In the genomic region with DNA sequence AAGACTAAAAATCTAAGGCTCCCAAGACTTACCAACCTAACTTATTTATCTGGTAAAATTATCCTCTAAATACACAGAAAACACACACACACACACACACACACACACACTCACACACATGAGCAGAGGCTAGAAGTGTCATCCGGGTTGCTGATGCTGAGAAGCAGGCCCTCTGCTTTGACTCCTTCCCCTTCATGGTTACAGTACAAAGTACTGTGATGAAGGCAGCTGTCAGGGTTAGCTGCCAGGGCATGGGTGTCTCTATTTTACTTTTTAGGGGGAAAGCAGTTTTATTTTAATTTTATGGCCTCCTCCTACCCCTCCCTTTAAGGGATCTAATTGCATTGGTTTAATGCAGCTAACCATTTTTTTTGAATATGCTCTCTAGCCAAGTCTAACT, we compare ENCODE assay signal across 21 mouse cellular contexts. TPM values are rescaled to one million over a fixed set of nuclear protein-coding genes. Genes with fewer than 3 reads are reported as not detected.
A peak's percentile ranks its signal among the peaks of the same experiment; 100 is the strongest.
DNase-seq lines count a peak whose midpoint lies in the region; ATAC-seq and TF ChIP-seq lines count a peak whose summit lies in the region.
"Had no signal": no experiment of that assay in that cellular context is flagged by ENCODE, and none has a peak within 500 bp of the region (broad histone marks: within the 10 kb centered on the region; RNA-seq: fewer than 3 reads in every experiment).

No protein-coding gene starts in this region.

- no peak overlapping the region for H3K4me3 ChIP-seq in lung, embryonic 14.5 days (ENCODE audit: low read depth, low read length)
- H3K4me3 ChIP-seq in midbrain, embryonic 11.5 days (ENCODE audit: low read depth, low read length), result no peak overlapping the region
- no peak overlapping the region for H3K4me3 ChIP-seq in midbrain, postnatal 0 days (ENCODE audit: low read depth, low read length)
- H3K4me3 ChIP-seq in small intestine, adult 2 months (ENCODE audit: low read depth, low read length), result no peak overlapping the region
- H3K4me3 ChIP-seq: embryonic facial prominence, embryonic 10.5 days; gastrocnemius, adult 2 months; heart, embryonic 13.5 days; hindbrain, embryonic 12.5 days had no signal

- TF ChIP-seq CTCF in lung, embryonic 14.5 days (IDR thresholded peaks at IDR 0.05; ENCODE audit: low read depth), result no peak
- no peak for TF ChIP-seq CTCF in midbrain, postnatal 0 days (IDR thresholded peaks at IDR 0.05)
- TF ChIP-seq CTCF in small intestine, adult 2 months (IDR thresholded peaks at IDR 0.05; ENCODE audit: extremely low read depth, insufficient read length, insufficient replicate concordance, low read depth, low read length), result no peak

- no peaks in the 10 kb centered on the region for H3K27me3 ChIP-seq in lung, embryonic 14.5 days (ENCODE audit: insufficient read depth, low read length)
- H3K27me3 ChIP-seq in midbrain, embryonic 11.5 days (ENCODE audit: control insufficient read depth, insufficient read depth, low read length), result no peaks in the 10 kb centered on the region
- H3K27me3 ChIP-seq in midbrain, postnatal 0 days (ENCODE audit: insufficient read depth, low read length), result no peaks in the 10 kb centered on the region
- H3K27me3 ChIP-seq in small intestine, adult 2 months (ENCODE audit: control insufficient read depth, insufficient read depth, low read length), result no peaks in the 10 kb centered on the region
- H3K27me3 ChIP-seq: CH12.LX; heart, embryonic 13.5 days; hindbrain, embryonic 12.5 days; Patski had no signal

- WGBS in lung, embryonic 14.5 days, result 61% methylated on average over 1 of the region's 1 CpGs
- 85% methylated on average over 1 of the region's 1 CpGs for whole genome bisulfite sequencing in midbrain, embryonic 11.5 days
- 88% methylated on average over 1 of the region's 1 CpGs for WGBS in midbrain, postnatal 0 days
- WGBS in small intestine, adult 2 months, result 46% methylated on average over 1 of the region's 1 CpGs

- no peak overlapping the region for H3K4me2 ChIP-seq in lung, embryonic 14.5 days
- H3K4me2 ChIP-seq in midbrain, embryonic 11.5 days, result no peak overlapping the region
- no peak overlapping the region for H3K4me2 ChIP-seq in midbrain, postnatal 0 days (ENCODE audit: low read depth, low read length, poor library complexity, severe bottlenecking)
- H3K4me2 ChIP-seq: heart, embryonic 13.5 days; hindbrain, embryonic 12.5 days had no signal

- H3K9ac ChIP-seq in lung, embryonic 14.5 days, result no peak overlapping the region
- H3K9ac ChIP-seq in midbrain, embryonic 11.5 days (ENCODE audit: low read length), result no peak overlapping the region
- H3K9ac ChIP-seq in midbrain, postnatal 0 days (replicated peaks; ENCODE audit: low read length, poor library complexity, severe bottlenecking), result no peak overlapping the region
- H3K9ac ChIP-seq: heart, embryonic 13.5 days; hindbrain, embryonic 12.5 days had no signal

- no peak for DNase-seq in lung, embryonic 14.5 days
- no peak for DNase-seq in lung, postnatal 14 days
- DNase-seq in midbrain, embryonic 11.5 days (ENCODE audit: low spot score, missing footprints), result peak; percentile 33
- no peak for DNase-seq in midbrain, postnatal 0 days (ENCODE audit: low spot score)
- DNase-seq in layer of hippocampus, adult 9-10 months (ENCODE audit: low spot score), result no peak
- DNase-seq in spleen, adult 18-20 months, result no peak
- DNase-seq: adrenal gland, adult 2 months; adrenal gland, postnatal 25 days; cerebellum, adult 2 months; cerebellum, postnatal 10 days; gastrocnemius, adult 2 months; gastrocnemius, postnatal 25 days; heart, postnatal 10 days; heart, postnatal 4 days had no signal

- no peaks in the 10 kb centered on the region for H3K9me3 ChIP-seq in lung, embryonic 14.5 days (ENCODE audit: low read depth, low read length)
- no peaks in the 10 kb centered on the region for H3K9me3 ChIP-seq in midbrain, embryonic 11.5 days (ENCODE audit: control insufficient read depth, low read length)
- no peaks in the 10 kb centered on the region for H3K9me3 ChIP-seq in midbrain, postnatal 0 days (ENCODE audit: low read length)
- H3K9me3 ChIP-seq: embryonic facial prominence, embryonic 10.5 days; heart, embryonic 13.5 days; hindbrain, embryonic 12.5 days had no signal

- H3K27ac ChIP-seq in lung, embryonic 14.5 days (ENCODE audit: low read depth), result peak overlapping the region; percentile 58; the same call in 1 of the 2 replicates
- H3K27ac ChIP-seq in midbrain, embryonic 11.5 days (ENCODE audit: low read depth, low read length), result no peak overlapping the region
- no peak overlapping the region for H3K27ac ChIP-seq in midbrain, postnatal 0 days (ENCODE audit: low read depth, low read length)
- H3K27ac ChIP-seq in small intestine, adult 2 months (ENCODE audit: insufficient read depth, low read depth, low read length), result peak overlapping the region; percentile 61
- H3K27ac ChIP-seq: embryonic facial prominence, embryonic 10.5 days; gastrocnemius, adult 2 months; heart, embryonic 13.5 days; hindbrain, embryonic 12.5 days had no signal

- TF ChIP-seq POLR2A in small intestine, adult 2 months (IDR thresholded peaks at IDR 0.05; ENCODE audit: low read depth, low read length), result no peak

- ATAC-seq in lung, embryonic 14.5 days (ENCODE audit: insufficient read depth), result no peak
- no peak for ATAC-seq in midbrain, embryonic 11.5 days (ENCODE audit: low FRiP score)
- ATAC-seq in midbrain, postnatal 0 days (ENCODE audit: low FRiP score), result no peak
- ATAC-seq: forebrain, embryonic 14.5 days; Patski had no signal

- H3K36me3 ChIP-seq in lung, embryonic 14.5 days (ENCODE audit: insufficient read depth), result no peaks in the 10 kb centered on the region
- H3K36me3 ChIP-seq in midbrain, embryonic 11.5 days (ENCODE audit: control insufficient read depth, insufficient read depth, low read length), result no peaks in the 10 kb centered on the region
- H3K36me3 ChIP-seq in midbrain, postnatal 0 days (ENCODE audit: insufficient read depth, low read length), result no peaks in the 10 kb centered on the region
- peaks cover 5% of the 10 kb centered on the region; the same call in 1 of the 2 replicates for H3K36me3 ChIP-seq in small intestine, adult 2 months (ENCODE audit: control insufficient read depth, insufficient read depth, low read length)
- H3K36me3 ChIP-seq: embryonic facial prominence, embryonic 10.5 days; heart, embryonic 13.5 days; hindbrain, embryonic 12.5 days had no signal

- H3K4me1 ChIP-seq in lung, embryonic 14.5 days (ENCODE audit: insufficient read depth), result no peaks in the 10 kb centered on the region
- no peaks in the 10 kb centered on the region for H3K4me1 ChIP-seq in midbrain, embryonic 11.5 days (ENCODE audit: control insufficient read depth, insufficient read depth, low read length)
- H3K4me1 ChIP-seq in midbrain, postnatal 0 days (ENCODE audit: insufficient read depth, low read length), result no peaks in the 10 kb centered on the region
- H3K4me1 ChIP-seq in small intestine, adult 2 months (ENCODE audit: control insufficient read depth, insufficient read depth, insufficient read length, low read length), result peaks cover 16% of the 10 kb centered on the region
- H3K4me1 ChIP-seq: embryonic facial prominence, embryonic 10.5 days; hindbrain, embryonic 12.5 days had no signal

RNA-seq across cellular contexts. Expression of gene Bri3, which starts 51.1 kb away (rescaled TPM):
- 128 and 145 TPM in 2 replicates for polyA plus RNA-seq in lung, embryonic 14.5 days (2014; fragmentation: Nextera tagmentation; extraction: Ambion mirVana)
- 123 and 130 TPM in 2 replicates for polyA plus RNA-seq in midbrain, embryonic 11.5 days (2014; fragmentation: Nextera tagmentation; extraction: Ambion mirVana)
- 11.0 and 19.4 TPM in 2 replicates for total RNA-seq in midbrain, postnatal 0 days (2014; rRNA removed)
- 116 and 124 TPM in 2 replicates for polyA plus RNA-seq in midbrain, postnatal 0 days (2015; fragmentation: Nextera tagmentation; extraction: Ambion mirVana)
- polyA plus RNA-seq in small intestine, adult 2 months (2012; rRNA removed), result 60.1 and 154 TPM in 2 replicates

Comparison
In these comparisons a context has a peak if more than half of its experiments do, and no peak if none do; other contexts are left out.
1. H3K27ac ChIP-seq: peak in lung, embryonic 14.5 days (single experiment) and small intestine, adult 2 months (single experiment); none in midbrain, embryonic 11.5 days (single experiment) and midbrain, postnatal 0 days (single experiment).